Mouse (Mus musculus) heart, postnatal 0 days (tissue): Measurements from ENCODE around the gene 2410131K14Rik.

Experiments used
- CTCF ChIP-seq: IDR thresholded peaks from 2 replicates; pipeline ENCODE4 v1.5.1; 2016; ENCODE audit warnings: antibody characterized with exemption, control low read depth, low read depth
- EP300 ChIP-seq: IDR thresholded peaks from 2 replicates; pipeline ENCODE4 v1.6.1; 2016; ENCODE audit warnings: antibody characterized with exemption, low read depth

DNA sequence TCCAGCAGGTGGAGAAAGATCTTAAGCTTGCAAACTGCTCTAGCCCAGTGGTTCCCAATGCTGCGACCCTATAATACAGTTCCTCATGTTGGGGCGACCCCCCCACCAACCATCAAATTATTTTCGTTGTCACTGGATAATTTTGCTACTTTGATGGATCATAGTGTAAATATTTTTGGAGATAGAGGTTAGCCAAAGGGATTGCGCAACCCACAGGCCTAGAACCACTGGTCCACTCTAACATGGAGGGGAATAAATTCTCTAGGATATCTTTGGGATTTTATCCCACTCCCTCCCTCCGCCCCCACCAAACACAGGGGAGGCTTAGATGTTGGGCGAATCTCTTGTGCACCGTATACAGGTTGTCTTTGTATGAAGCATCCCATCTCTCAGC, 49.8 kb downstream of the 2410131K14Rik start:
- no peak for TF ChIP-seq CTCF
- no peak for TF ChIP-seq EP300
